Mouse (Mus musculus) gastrocnemius, postnatal 36 days (tissue): ENCODE data around the gene Gm1043. TPM values are rescaled to one million over a fixed set of nuclear protein-coding genes. Genes with fewer than 3 reads are reported as not detected.

Source experiments
- total RNA-seq, 2 experiments: library from RNA; stranded (reverse); gene quantifications; 2 replicates each; pipeline ENCODE4 v1.2.3; 2021

The Gm1043 gene
- total RNA-seq, 2 experiments from 2014 or later: not detected

Other genes starting within 250 kb of the Gm1043 start
- under 1 TPM; 0.23 to 0.32 TPM for gene Ppp2r2c, start 216.9 kb upstream of the Gm1043 start, total RNA-seq
- gene Wfs1, start 96.2 kb upstream of the Gm1043 start, total RNA-seq: 10 to 100 TPM; 56.1 to 56.5 TPM
- under 1 TPM in 1 of 2 experiments, not detected in 1; 0.38 TPM for gene Crmp1, start 156.6 kb downstream of the Gm1043 start, total RNA-seq